Mouse (Mus musculus) left cerebral cortex, adult 6 months (tissue): ENCODE measurements around the gene Polr1d. TPM values are rescaled to one million over a fixed set of nuclear protein-coding genes. Genes with fewer than 3 reads are reported as not detected.

Experiments
- long read RNA-seq, 2 experiments: library from polyadenylated mRNA; unstranded; transcript quantifications; one replicate each; pipeline ENCODE4 v2.0.0; 2019 to 2020
- polyA plus RNA-seq: library from polyadenylated mRNA; unstranded; fragments of <200 nt; fragmentation: Nextera tagmentation; gene quantifications from 2 replicates; pipeline ENCODE4 v1.2.3, GENCODE M21; 2021

Polr1d gene
- 163 and 171 TPM in 2 replicates for polyA plus RNA-seq
- long read RNA-seq, experiment 1, transcript Polr1d-201 (2 exons, 1,196 nt): minor isoform, 30 of 84 reads
- long read RNA-seq, experiment 1, transcript Polr1d-202 (3 exons, 1,137 nt): major isoform, 49 of 84 reads
- long read RNA-seq, experiment 1, partial matches to known transcripts: 1 of 84 reads
- long read RNA-seq, experiment 1, other reads (novel, unspliced or antisense): 4 of 84 reads
- long read RNA-seq, experiment 2, transcript Polr1d-202 (3 exons, 1,137 nt): minor isoform, 86 of 216 reads
- long read RNA-seq, experiment 2, transcript Polr1d-201 (2 exons, 1,196 nt): major isoform, 120 of 216 reads
- long read RNA-seq, experiment 2, partial matches to known transcripts: 8 of 216 reads
- long read RNA-seq, experiment 2, other reads (novel, unspliced or antisense): 2 of 216 reads

GRCm38 (mm10) chr5:147076799-147077165, at the start of gene Polr1d:
TSS of gene Polr1d (plus strand) at chr5:147077050.

GRCm38 (mm10) chr5:147076026-147076798, 638 bp upstream of the Polr1d start, which contains the start of gene Lnx2:
TSS of gene Lnx2 (minus strand) at chr5:147076586.

Other genes with a start within 250 kb of the Polr1d start
- gene Rpl21, start 244.2 kb upstream of the Polr1d start, polyA plus RNA-seq: 1,254 and 1,302 TPM in 2 replicates
- gene Rasl11a, start 232.0 kb upstream of the Polr1d start, polyA plus RNA-seq: 8.2 and 9.7 TPM in 2 replicates
- 54.1 and 67.1 TPM in 2 replicates for gene Gtf3a, start 128.4 kb upstream of the Polr1d start, polyA plus RNA-seq
- gene Mtif3, start 113.2 kb upstream of the Polr1d start, polyA plus RNA-seq: 30.1 and 39.2 TPM in 2 replicates
- 1.2 and 1.6 TPM in 2 replicates for gene Lnx2, start 464 bp upstream of the Polr1d start, polyA plus RNA-seq
- 0.22 and 0.45 TPM in 2 replicates for gene Gsx1, start 111.6 kb downstream of the Polr1d start, polyA plus RNA-seq
- gene Pdx1, start 192.9 kb downstream of the Polr1d start, polyA plus RNA-seq: not detected in 2 replicates
- gene Cdx2, start 230.2 kb downstream of the Polr1d start, polyA plus RNA-seq: not detected in 2 replicates
- gene Urad, start 245.4 kb downstream of the Polr1d start, polyA plus RNA-seq: not detected in 2 replicates